In genomic region chr8:84912895-84913501, GRCm38 (mm10) we compare ENCODE assay signal across 8 mouse cellular contexts. TPM values are rescaled to one million over a fixed set of nuclear protein-coding genes. Genes with fewer than 3 reads are reported as not detected.
DNase-seq lines count a peak whose midpoint lies in the region; ATAC-seq and TF ChIP-seq lines count a peak whose summit lies in the region.

No protein-coding gene starts in this region.

- peaks cover 12% of the 10 kb centered on the region; the same call in 1 of the 2 replicates for H3K4me1 ChIP-seq in intestine, postnatal 0 days (replicated peaks; ENCODE audit: control insufficient read depth, insufficient read depth, low read length)
- H3K4me1 ChIP-seq in liver, embryonic 12.5 days = peaks cover 41% of the 10 kb centered on the region
- peaks cover 11% of the 10 kb centered on the region for H3K4me1 ChIP-seq in stomach, embryonic 16.5 days (ENCODE audit: control insufficient read depth, insufficient read depth, low read length)

- TF ChIP-seq CTCF in intestine, postnatal 0 days (IDR thresholded peaks at IDR 0.05; ENCODE audit: low read depth) = no peak

- DNase-seq in layer of hippocampus, adult 11-12 months (ENCODE audit: low spot score) = peak; percentile 52
- no peak for DNase-seq in layer of hippocampus, postnatal 36 days
- DNase-seq in cerebellum, postnatal 14 days = peak; percentile 86 to 88
- DNase-seq in gastrocnemius, postnatal 36 days = peak; percentile 38 to 40

- H3K4me3 ChIP-seq in intestine, postnatal 0 days (ENCODE audit: low read depth, low read length) = peak overlapping the region; percentile 42
- H3K4me3 ChIP-seq in liver, embryonic 12.5 days = peak overlapping the region; percentile 61
- H3K4me3 ChIP-seq in stomach, embryonic 16.5 days (replicated peaks; ENCODE audit: low read length) = peak overlapping the region; percentile 53

- ATAC-seq in intestine, postnatal 0 days = peak; percentile 49
- ATAC-seq in liver, embryonic 12.5 days = peak; percentile 66
- peak; percentile 25 for ATAC-seq in monocyte, adult 5-6 weeks (replicated peaks; ENCODE audit: insufficient number of reproducible peaks, low FRiP score, low TSS enrichment, poor library complexity, severe bottlenecking)
- peak; percentile 70 for ATAC-seq in stomach, embryonic 16.5 days (ENCODE audit: insufficient read depth, low FRiP score)

- peaks cover 21% of the 10 kb centered on the region; the same call in 1 of the 2 replicates for H3K27me3 ChIP-seq in intestine, postnatal 0 days (replicated peaks; ENCODE audit: control insufficient read depth, insufficient read depth, low read length)
- peaks cover 66% of the 10 kb centered on the region for H3K27me3 ChIP-seq in liver, embryonic 12.5 days (replicated peaks)
- peaks cover 21% of the 10 kb centered on the region for H3K27me3 ChIP-seq in stomach, embryonic 16.5 days (ENCODE audit: control insufficient read depth, insufficient read depth, low read length)

- WGBS in intestine, postnatal 0 days = 1% methylated on average over 55 of the region's 55 CpGs
- 2% methylated on average over 55 of the region's 55 CpGs for WGBS in liver, embryonic 12.5 days (ENCODE audit: insufficient replicate concordance)
- WGBS in stomach, embryonic 16.5 days = 1% methylated on average over 55 of the region's 55 CpGs

- no peaks in the 10 kb centered on the region for H3K9me3 ChIP-seq in intestine, postnatal 0 days (ENCODE audit: control insufficient read depth)
- H3K9me3 ChIP-seq in liver, embryonic 12.5 days (replicated peaks) = no peaks in the 10 kb centered on the region
- 0 out of 2 replicates have a peak, but pooled peaks cover 6% of the 10 kb centered on the region for H3K9me3 ChIP-seq in stomach, embryonic 16.5 days (replicated peaks; ENCODE audit: control insufficient read depth, low read length)

- intact Hi-C loops in gastrocnemius, postnatal 36 days (cut with DNase I) = no loop called here

- no peaks in the 10 kb centered on the region; the same call in 1 of the 2 replicates for H3K36me3 ChIP-seq in intestine, postnatal 0 days (ENCODE audit: control insufficient read depth, insufficient read depth)
- peaks cover 20% of the 10 kb centered on the region for H3K36me3 ChIP-seq in liver, embryonic 12.5 days
- no peaks in the 10 kb centered on the region; the same call in 1 of the 2 replicates for H3K36me3 ChIP-seq in stomach, embryonic 16.5 days (ENCODE audit: control insufficient read depth, insufficient read depth, low read length)

- no peak overlapping the region for H3K9ac ChIP-seq in intestine, postnatal 0 days (ENCODE audit: low read depth, low read length)
- peak overlapping the region; percentile 62 for H3K9ac ChIP-seq in liver, embryonic 12.5 days
- H3K9ac ChIP-seq in stomach, embryonic 16.5 days (ENCODE audit: low read length) = peak overlapping the region; percentile 66

- peak overlapping the region; percentile 77 for H3K4me2 ChIP-seq in intestine, postnatal 0 days (replicated peaks; ENCODE audit: low read depth)
- peak overlapping the region; percentile 95 for H3K4me2 ChIP-seq in liver, embryonic 12.5 days
- H3K4me2 ChIP-seq in stomach, embryonic 16.5 days (ENCODE audit: low read depth, low read length) = peak overlapping the region; percentile 79

- H3K27ac ChIP-seq in intestine, postnatal 0 days (ENCODE audit: low read depth, low read length) = no peak overlapping the region
- H3K27ac ChIP-seq in liver, embryonic 12.5 days = peak overlapping the region; percentile 53
- peak overlapping the region; percentile 14; the same call in 1 of the 2 replicates for H3K27ac ChIP-seq in stomach, embryonic 16.5 days (ENCODE audit: low read length)

RNA-seq across cellular contexts. Expression of gene Dnase2a, which starts 4.6 kb away (rescaled TPM):
- 1 to 10 TPM; 3.2 to 3.9 TPM for total RNA-seq in layer of hippocampus, postnatal 36 days (2021)
- total RNA-seq in gastrocnemius, postnatal 36 days (2021) = 1 to 10 TPM; 3.7 to 5.1 TPM
- 8.9 and 11.0 TPM in 2 replicates for polyA plus RNA-seq in intestine, postnatal 0 days (2015; fragmentation: Nextera tagmentation; extraction: Ambion mirVana)
- 10.8 and 11.4 TPM in 2 replicates for polyA plus RNA-seq in liver, embryonic 12.5 days (2016; fragmentation: Nextera tagmentation; extraction: Ambion mirVana)
- total RNA-seq in monocyte, adult 5-6 weeks (2017) = 24.4 to 37.4 TPM (median 29.6 TPM) in 3 replicates
- 14.0 and 14.4 TPM in 2 replicates for polyA plus RNA-seq in stomach, embryonic 16.5 days (2015; fragmentation: Nextera tagmentation; extraction: Ambion mirVana)

RNA-seq across cellular contexts. Expression of gene Klf1, which starts 11.3 kb away (rescaled TPM):
- under 1 TPM in 1 of 2 experiments, not detected in 1; 0.40 TPM for total RNA-seq in layer of hippocampus, postnatal 36 days (2021)
- not detected for total RNA-seq in gastrocnemius, postnatal 36 days (2021)
- 0.56 and 0.63 TPM in 2 replicates for polyA plus RNA-seq in intestine, postnatal 0 days (2015; fragmentation: Nextera tagmentation; extraction: Ambion mirVana)
- 517 and 552 TPM in 2 replicates for polyA plus RNA-seq in liver, embryonic 12.5 days (2016; fragmentation: Nextera tagmentation; extraction: Ambion mirVana)
- total RNA-seq in monocyte, adult 5-6 weeks (2017) = not detected in 3 replicates
- 15.7 and 18.4 TPM in 2 replicates for polyA plus RNA-seq in stomach, embryonic 16.5 days (2015; fragmentation: Nextera tagmentation; extraction: Ambion mirVana)

RNA-seq across cellular contexts. Expression of gene Gcdh, which starts 19.3 kb away (rescaled TPM):
- total RNA-seq in layer of hippocampus, postnatal 36 days (2021) = 10 to 100 TPM; 39.5 to 46.3 TPM
- 10 to 100 TPM; 25.5 to 45.9 TPM for total RNA-seq in gastrocnemius, postnatal 36 days (2021)
- 15.3 and 15.5 TPM in 2 replicates for polyA plus RNA-seq in intestine, postnatal 0 days (2015; fragmentation: Nextera tagmentation; extraction: Ambion mirVana)
- polyA plus RNA-seq in liver, embryonic 12.5 days (2016; fragmentation: Nextera tagmentation; extraction: Ambion mirVana) = 41.1 and 44.3 TPM in 2 replicates
- total RNA-seq in monocyte, adult 5-6 weeks (2017) = 16.8 to 25.3 TPM (median 18.7 TPM) in 3 replicates
- polyA plus RNA-seq in stomach, embryonic 16.5 days (2015; fragmentation: Nextera tagmentation; extraction: Ambion mirVana) = 41.1 and 45.8 TPM in 2 replicates

RNA-seq across cellular contexts. Expression of gene Mast1, which starts 24.2 kb away (rescaled TPM):
- 10 to 100 TPM; 79.5 TPM for total RNA-seq in layer of hippocampus, postnatal 36 days (2021)
- not detected for total RNA-seq in gastrocnemius, postnatal 36 days (2021)
- 1.1 TPM in 2 replicates for polyA plus RNA-seq in intestine, postnatal 0 days (2015; fragmentation: Nextera tagmentation; extraction: Ambion mirVana)
- 0.18 TPM in 2 replicates for polyA plus RNA-seq in liver, embryonic 12.5 days (2016; fragmentation: Nextera tagmentation; extraction: Ambion mirVana)
- total RNA-seq in monocyte, adult 5-6 weeks (2017) = 0.11 TPM in 1 of 3 replicates, not detected in the others
- polyA plus RNA-seq in stomach, embryonic 16.5 days (2015; fragmentation: Nextera tagmentation; extraction: Ambion mirVana) = 1.4 and 1.6 TPM in 2 replicates

RNA-seq across cellular contexts. Expression of gene Rtbdn, which starts 33.8 kb away (rescaled TPM):
- total RNA-seq in layer of hippocampus, postnatal 36 days (2021) = 1 to 10 TPM in 1 of 2 experiments, under 1 TPM in 1; 0.77 to 1.0 TPM
- not detected for total RNA-seq in gastrocnemius, postnatal 36 days (2021)
- 0.12 TPM in 2 replicates for polyA plus RNA-seq in intestine, postnatal 0 days (2015; fragmentation: Nextera tagmentation; extraction: Ambion mirVana)
- 0.39 and 0.60 TPM in 2 replicates for polyA plus RNA-seq in liver, embryonic 12.5 days (2016; fragmentation: Nextera tagmentation; extraction: Ambion mirVana)
- not detected in 3 replicates for total RNA-seq in monocyte, adult 5-6 weeks (2017)
- polyA plus RNA-seq in stomach, embryonic 16.5 days (2015; fragmentation: Nextera tagmentation; extraction: Ambion mirVana) = 0.19 and 0.28 TPM in 2 replicates

Comparison
In these comparisons a context has a peak if more than half of its experiments do, and no peak if none do; other contexts are left out.
1. DNase-seq: peak in layer of hippocampus, adult 11-12 months (single experiment), cerebellum, postnatal 14 days (2 of 2) and gastrocnemius, postnatal 36 days (2 of 2); none in layer of hippocampus, postnatal 36 days (0 of 2).
2. Peak in every context shown above with its lines, with median percentiles within 50 percentile points of each other: ATAC-seq, H3K4me2 ChIP-seq and H3K4me3 ChIP-seq.